Mouse (Mus musculus) embryonic facial prominence, embryonic 15.5 days (tissue): ENCODE results near the gene 4632433K11Rik. TPM values are rescaled to one million over a fixed set of nuclear protein-coding genes. Genes with fewer than 3 reads are reported as not detected.
"Not testable (repeated sequence)": the region's sequence is repeated elsewhere in the genome, so short reads cannot be mapped to it uniquely, and the experiment has no call there.

Experiments used
- ATAC-seq: fragments of 200-750 bp; cut with Nextera tagmentation; 2 replicates; pipeline ENCODE4 v1.8.0; 2017; ENCODE audit warnings: low read depth, moderate TSS enrichment; ENCODE audit not compliant: insufficient number of reproducible peaks, low FRiP score, low TSS enrichment
- H3K27ac ChIP-seq: fragments of 300-500 bp; sonication (generic); replicated peaks from 2 replicates; pipeline ENCODE4 v1.5.1; 2015; ENCODE audit warnings: mild to moderate bottlenecking, inconsistent platforms
- H3K27me3 ChIP-seq: fragments of 300-500 bp; sonication (generic); 2 replicates; pipeline ENCODE4 v1.6.1; 2015; ENCODE audit warnings: inconsistent platforms
- H3K36me3 ChIP-seq: fragments of 300-500 bp; sonication (generic); 2 replicates; pipeline ENCODE4 v1.6.1; 2015; ENCODE audit warnings: mild to moderate bottlenecking, inconsistent platforms
- H3K4me1 ChIP-seq: fragments of 300-500 bp; sonication (generic); 2 replicates; pipeline ENCODE4 v1.6.1; 2015; ENCODE audit warnings: inconsistent platforms
- H3K4me2 ChIP-seq: fragments of 300-500 bp; sonication (generic); replicated peaks from 2 replicates; pipeline ENCODE4 v1.6.1; 2015; ENCODE audit warnings: mild to moderate bottlenecking, inconsistent platforms
- H3K4me3 ChIP-seq: fragments of 300-500 bp; sonication (generic); replicated peaks from 2 replicates; pipeline ENCODE4 v1.5.1; 2015; ENCODE audit warnings: mild to moderate bottlenecking, inconsistent platforms
- H3K9ac ChIP-seq: fragments of 300-500 bp; sonication (generic); 2 replicates; pipeline ENCODE4 v1.6.1; 2015; ENCODE audit warnings: inconsistent platforms
- H3K9me3 ChIP-seq: fragments of 300-500 bp; sonication (generic); replicated peaks from 2 replicates; pipeline ENCODE4 v1.6.1; 2016; ENCODE audit warnings: inconsistent platforms
- WGBS: fragments of 180-500 bp; shearing (Covaris S2); methylation state at CpG from one replicate; pipeline ENCODE4 v1.1.7; 2015; 5-methylcytosine and 5-hydroxymethylcytosine counted together
- polyA plus RNA-seq: library from polyadenylated mRNA; unstranded; fragments of >200 nt; fragmentation: Nextera tagmentation; extraction: Ambion mirVana; gene quantifications from 2 replicates; pipeline ENCODE4 v1.2.1, GENCODE M21; 2015

The 4632433K11Rik gene
- polyA plus RNA-seq, result not detected in 2 replicates

- no peak within 1 kb of the TSS for H3K4me2 ChIP-seq
- H3K27me3 ChIP-seq, result no peaks in the 10 kb centered on the region
- H3K27ac ChIP-seq, result no peak within 1 kb of the TSS
- H3K9ac ChIP-seq, result no peak within 1 kb of the TSS
- H3K9me3 ChIP-seq, result peaks cover 36% of the 10 kb centered on the region
- 93% methylated on average over 3 of the region's 3 CpGs for WGBS
- H3K4me3 ChIP-seq, result no peak within 1 kb of the TSS
- H3K4me1 ChIP-seq, result peaks cover 4% of the 10 kb centered on the region; the same call in 1 of the 2 replicates
- ATAC-seq, result no peak
- H3K36me3 ChIP-seq, result peaks cover 75% of the 10 kb centered on the region
These were observed at the start of gene 4632433K11Rik for GRCm38 (mm10) chr7:5033818-5034217. Gene 4632433K11Rik (plus strand): TSS chr7:5034118.

GRCm38 (mm10) chr7:4988250-4988649 lies 45.7 kb upstream of the 4632433K11Rik start:
- no peak for ATAC-seq
- Histone ChIP-seq H3K4me1 (no peaks in the 10 kb centered on the region; the same call in 1 of the 2 replicates), H3K4me2 (no peak overlapping the region), H3K9ac (no peak overlapping the region), H3K9me3 (no peaks in the 10 kb centered on the region), H3K36me3 (peaks cover 21% of the 10 kb centered on the region), H3K27ac (no peak overlapping the region), H3K27me3 (no peaks in the 10 kb centered on the region), H3K4me3 (no peak overlapping the region)
- 59% methylated on average over 2 of the region's 2 CpGs for WGBS

GRCm38 (mm10) chr7:4993347-4993998 lies 40.4 kb upstream of the 4632433K11Rik start:
- no peaks in the 10 kb centered on the region for H3K9me3 ChIP-seq
- H3K4me3 ChIP-seq, result no peak overlapping the region
- H3K4me1 ChIP-seq, result peaks cover 28% of the 10 kb centered on the region
- no peak overlapping the region for H3K4me2 ChIP-seq
- no peaks in the 10 kb centered on the region for H3K27me3 ChIP-seq
- 55% methylated on average over 55 of the region's 55 CpGs for WGBS
- no peak for ATAC-seq
- peaks cover 30% of the 10 kb centered on the region for H3K36me3 ChIP-seq
- no peak overlapping the region for H3K27ac ChIP-seq
- H3K9ac ChIP-seq, result no peak overlapping the region

GRCm38 (mm10) chr7:4993999-4994788 lies 39.7 kb upstream of the 4632433K11Rik start:
- peaks cover 30% of the 10 kb centered on the region for H3K36me3 ChIP-seq
- H3K4me2 ChIP-seq, result peak overlapping the region; percentile 75
- no peaks in the 10 kb centered on the region for H3K27me3 ChIP-seq
- no peak overlapping the region for H3K27ac ChIP-seq
- peaks cover 28% of the 10 kb centered on the region for H3K4me1 ChIP-seq
- ATAC-seq, result no peak
- no peaks in the 10 kb centered on the region for H3K9me3 ChIP-seq
- WGBS, result 56% methylated on average over 59 of the region's 59 CpGs
- H3K4me3 ChIP-seq, result peak overlapping the region; percentile 78
- no peak overlapping the region for H3K9ac ChIP-seq

- Histone ChIP-seq H3K27ac (peak overlapping the region; percentile 65; the same call in 1 of the 2 replicates), H3K4me3 (peak overlapping the region; percentile 78), H3K4me2 (peak overlapping the region; percentile 75), H3K4me1 (peaks cover 28% of the 10 kb centered on the region), H3K36me3 (peaks cover 30% of the 10 kb centered on the region), H3K9me3 (no peaks in the 10 kb centered on the region), H3K9ac (peak overlapping the region; percentile 72), H3K27me3 (no peaks in the 10 kb centered on the region)
- peak; percentile 51; the same call in 1 of the 2 replicates for ATAC-seq
- WGBS, result 6% methylated on average over 19 of the region's 19 CpGs
These were observed 38.5 kb upstream of the 4632433K11Rik start for GRCm38 (mm10) chr7:4995268-4996002.

GRCm38 (mm10) chr7:4996003-4996895 lies 37.7 kb upstream of the 4632433K11Rik start, which contains the start of gene Zfp579:
Gene Zfp579 (minus strand): TSS chr7:4996158.
- Histone ChIP-seq H3K4me3 (peak within 1 kb of the TSS; percentile 78), H3K27ac (peak within 1 kb of the TSS; percentile 74), H3K9me3 (no peaks in the 10 kb centered on the region), H3K27me3 (no peaks in the 10 kb centered on the region), H3K4me1 (peaks cover 28% of the 10 kb centered on the region), H3K36me3 (peaks cover 29% of the 10 kb centered on the region), H3K9ac (peak within 1 kb of the TSS; percentile 72), H3K4me2 (peak within 1 kb of the TSS; percentile 75)
- WGBS, result 6% methylated on average over 13 of the region's 26 CpGs
- peak; percentile 88 for ATAC-seq

GRCm38 (mm10) chr7:4996934-4997333 lies 37.0 kb upstream of the 4632433K11Rik start:
- WGBS, result 49% methylated on average over 6 of the region's 8 CpGs
- Histone ChIP-seq H3K9me3 (no peaks in the 10 kb centered on the region), H3K4me1 (peaks cover 28% of the 10 kb centered on the region), H3K4me2 (peak overlapping the region; percentile 75), H3K36me3 (peaks cover 22% of the 10 kb centered on the region), H3K4me3 (peak overlapping the region; percentile 78), H3K27ac (0 out of 2 replicates have a peak overlapping the region, but pooled peaks have one; percentile 74), H3K9ac (no peak overlapping the region), H3K27me3 (no peaks in the 10 kb centered on the region)
- no peak for ATAC-seq

- WGBS, result 60% methylated on average over 2 of the region's 2 CpGs
- H3K4me2 ChIP-seq, result no peak overlapping the region
- ATAC-seq, result no peak
- H3K36me3 ChIP-seq, result no peaks in the 10 kb centered on the region
- peaks cover 14% of the 10 kb centered on the region for H3K4me1 ChIP-seq
- no peak overlapping the region for H3K27ac ChIP-seq
- H3K9ac ChIP-seq, result no peak overlapping the region
- no peaks in the 10 kb centered on the region for H3K9me3 ChIP-seq
- no peak overlapping the region for H3K4me3 ChIP-seq
- H3K27me3 ChIP-seq, result no peaks in the 10 kb centered on the region
These were observed 34.0 kb upstream of the 4632433K11Rik start for GRCm38 (mm10) chr7:4999876-5000275.

- not testable (repeated sequence) for ATAC-seq, H3K27me3 ChIP-seq, H3K9ac ChIP-seq, H3K4me3 ChIP-seq, H3K27ac ChIP-seq, H3K4me1 ChIP-seq, H3K4me2 ChIP-seq, H3K9me3 ChIP-seq
- peaks cover 13% of the 10 kb centered on the region for H3K36me3 ChIP-seq
- 65% methylated on average over 8 of the region's 8 CpGs for WGBS
These were observed 31.0 kb upstream of the 4632433K11Rik start for GRCm38 (mm10) chr7:5002876-5003275.

- 0 out of 2 replicates have a peak, but pooled peaks have one; percentile 2 for ATAC-seq
These were observed 25.7 kb upstream of the 4632433K11Rik start for GRCm38 (mm10) chr7:5008229-5008628.

More at GRCm38 (mm10) chr7:5008229-5008628, 25.7 kb upstream of the 4632433K11Rik start:
- H3K27ac ChIP-seq, result no peak overlapping the region
- WGBS, result 95% methylated on average over 26 of the region's 26 CpGs
- no peaks in the 10 kb centered on the region for H3K4me1 ChIP-seq
- H3K27me3 ChIP-seq, result no peaks in the 10 kb centered on the region
- H3K4me3 ChIP-seq, result no peak overlapping the region
- H3K36me3 ChIP-seq, result peaks cover 63% of the 10 kb centered on the region
- no peak overlapping the region for H3K4me2 ChIP-seq
- no peak overlapping the region for H3K9ac ChIP-seq
- H3K9me3 ChIP-seq, result no peaks in the 10 kb centered on the region
